Comparison of ENCODE assay signal across 17 mouse cellular contexts in genomic region chr16:55190397-55190796, GRCm38 (mm10).
DNase-seq lines count a peak whose midpoint lies in the region; ATAC-seq and TF ChIP-seq lines count a peak whose summit lies in the region.
"Had no signal": no experiment of that assay in that cellular context is flagged by ENCODE, and none has a peak within 500 bp of the region (broad histone marks: within the 10 kb centered on the region; RNA-seq: fewer than 3 reads in every experiment).

No protein-coding gene starts in this region.

- WGBS in forebrain, embryonic 11.5 days, result 49% methylated on average over 2 of the region's 2 CpGs
- whole genome bisulfite sequencing in forebrain, postnatal 0 days, result 14% methylated on average over 2 of the region's 2 CpGs
- WGBS in hindbrain, embryonic 12.5 days, result 44% methylated on average over 2 of the region's 2 CpGs
- WGBS in hindbrain, embryonic 14.5 days, result 42% methylated on average over 2 of the region's 2 CpGs
- WGBS in neural tube, embryonic 11.5 days, result 77% methylated on average over 2 of the region's 2 CpGs

- H3K27me3 ChIP-seq in forebrain, embryonic 11.5 days (ENCODE audit: control insufficient read depth, insufficient read depth, low read length), result no peaks in the 10 kb centered on the region
- no peaks in the 10 kb centered on the region for H3K27me3 ChIP-seq in forebrain, postnatal 0 days (ENCODE audit: insufficient read depth, low read length)
- no peaks in the 10 kb centered on the region for H3K27me3 ChIP-seq in hindbrain, embryonic 12.5 days
- no peaks in the 10 kb centered on the region for H3K27me3 ChIP-seq in hindbrain, embryonic 14.5 days (ENCODE audit: control insufficient read depth, insufficient read depth, low read length)
- no peaks in the 10 kb centered on the region for H3K27me3 ChIP-seq in neural tube, embryonic 11.5 days (ENCODE audit: control insufficient read depth, insufficient read depth, low read length)
- H3K27me3 ChIP-seq: embryonic facial prominence, embryonic 12.5 days; heart, embryonic 13.5 days; hindbrain, embryonic 15.5 days had no signal

- DNase-seq in forebrain, embryonic 11.5 days (ENCODE audit: low spot score), result no peak
- DNase-seq in forebrain, postnatal 0 days, result no peak
- DNase-seq in hindbrain, embryonic 14.5 days (ENCODE audit: low spot score), result no peak
- no peak for DNase-seq in neural tube, embryonic 11.5 days (ENCODE audit: low spot score)
- DNase-seq in neural tube, embryonic 10.5 days (ENCODE audit: extremely low spot score, low spot score), result no peak
- DNase-seq in left cerebral cortex, postnatal 25 days (ENCODE audit: low spot score in 2 of 2), result no peak
- DNase-seq: adrenal gland, postnatal 10 days; cerebellum, adult 2 months; cerebellum, postnatal 10 days; gastrocnemius, postnatal 36 days; heart, adult 11 months; heart, postnatal 36 days had no signal

- H3K4me3 ChIP-seq in forebrain, embryonic 11.5 days (ENCODE audit: low read depth, low read length), result no peak overlapping the region
- H3K4me3 ChIP-seq in forebrain, postnatal 0 days (ENCODE audit: low read depth, low read length), result no peak overlapping the region
- no peak overlapping the region for H3K4me3 ChIP-seq in hindbrain, embryonic 12.5 days
- no peak overlapping the region for H3K4me3 ChIP-seq in hindbrain, embryonic 14.5 days (replicated peaks; ENCODE audit: low read length)
- no peak overlapping the region for H3K4me3 ChIP-seq in neural tube, embryonic 11.5 days (ENCODE audit: low read depth, low read length)
- H3K4me3 ChIP-seq: embryonic facial prominence, embryonic 12.5 days; heart, embryonic 13.5 days; hindbrain, embryonic 15.5 days had no signal

- no peaks in the 10 kb centered on the region for H3K36me3 ChIP-seq in forebrain, embryonic 11.5 days (ENCODE audit: control insufficient read depth, insufficient read depth, low read length)
- no peaks in the 10 kb centered on the region for H3K36me3 ChIP-seq in forebrain, postnatal 0 days (ENCODE audit: insufficient read depth)
- no peaks in the 10 kb centered on the region for H3K36me3 ChIP-seq in hindbrain, embryonic 12.5 days
- no peaks in the 10 kb centered on the region for H3K36me3 ChIP-seq in hindbrain, embryonic 14.5 days (replicated peaks; ENCODE audit: control insufficient read depth, insufficient read depth)
- no peaks in the 10 kb centered on the region for H3K36me3 ChIP-seq in neural tube, embryonic 11.5 days (ENCODE audit: control insufficient read depth, insufficient read depth, low read length)
- H3K36me3 ChIP-seq: embryonic facial prominence, embryonic 12.5 days; heart, embryonic 13.5 days; hindbrain, embryonic 15.5 days had no signal

- no peak for TF ChIP-seq CTCF in forebrain, postnatal 0 days (IDR thresholded peaks at IDR 0.05; ENCODE audit: low read depth)

- intact Hi-C loops in left cerebral cortex, postnatal 25 days (cut with DNase I), result no loop called here

- no peak overlapping the region for H3K27ac ChIP-seq in forebrain, embryonic 11.5 days (ENCODE audit: low read depth, low read length)
- no peak overlapping the region for H3K27ac ChIP-seq in forebrain, postnatal 0 days (ENCODE audit: low read depth, low read length)
- H3K27ac ChIP-seq in hindbrain, embryonic 12.5 days, result no peak overlapping the region
- H3K27ac ChIP-seq in hindbrain, embryonic 14.5 days, result no peak overlapping the region
- no peak overlapping the region for H3K27ac ChIP-seq in neural tube, embryonic 11.5 days (ENCODE audit: low read depth, low read length)
- H3K27ac ChIP-seq: embryonic facial prominence, embryonic 12.5 days; heart, embryonic 13.5 days; hindbrain, embryonic 15.5 days had no signal

- ATAC-seq in forebrain, embryonic 11.5 days (replicated peaks; ENCODE audit: low FRiP score), result 0 out of 2 replicates have a peak, but pooled peaks have one; percentile 27
- no peak for ATAC-seq in forebrain, postnatal 0 days
- peak; percentile 48; the same call in 1 of the 2 replicates for ATAC-seq in hindbrain, embryonic 12.5 days (ENCODE audit: low FRiP score)
- ATAC-seq in hindbrain, embryonic 14.5 days (ENCODE audit: low FRiP score), result no peak
- ATAC-seq in neural tube, embryonic 11.5 days (ENCODE audit: insufficient read depth, low FRiP score, low TSS enrichment), result peak; percentile 20; the same call in 1 of the 2 replicates
- ATAC-seq: intestine, embryonic 16.5 days had no signal

- no peaks in the 10 kb centered on the region for H3K4me1 ChIP-seq in forebrain, embryonic 11.5 days (replicated peaks; ENCODE audit: control insufficient read depth, insufficient read depth, low read length)
- no peaks in the 10 kb centered on the region for H3K4me1 ChIP-seq in forebrain, postnatal 0 days (ENCODE audit: insufficient read depth)
- no peaks in the 10 kb centered on the region for H3K4me1 ChIP-seq in hindbrain, embryonic 12.5 days
- H3K4me1 ChIP-seq in hindbrain, embryonic 14.5 days (replicated peaks; ENCODE audit: control insufficient read depth, insufficient read depth, low read length), result no peaks in the 10 kb centered on the region
- H3K4me1 ChIP-seq in neural tube, embryonic 11.5 days (ENCODE audit: control insufficient read depth, insufficient read depth, low read length), result no peaks in the 10 kb centered on the region
- H3K4me1 ChIP-seq: embryonic facial prominence, embryonic 12.5 days; heart, embryonic 13.5 days; hindbrain, embryonic 15.5 days had no signal

- no peak overlapping the region for H3K9ac ChIP-seq in forebrain, embryonic 11.5 days (ENCODE audit: low read length)
- H3K9ac ChIP-seq in forebrain, postnatal 0 days, result no peak overlapping the region
- H3K9ac ChIP-seq in hindbrain, embryonic 12.5 days, result no peak overlapping the region
- no peak overlapping the region for H3K9ac ChIP-seq in hindbrain, embryonic 14.5 days
- H3K9ac ChIP-seq in neural tube, embryonic 11.5 days (ENCODE audit: low read length), result no peak overlapping the region
- H3K9ac ChIP-seq: embryonic facial prominence, embryonic 12.5 days; heart, embryonic 13.5 days; hindbrain, embryonic 15.5 days had no signal

- no peaks in the 10 kb centered on the region for H3K9me3 ChIP-seq in forebrain, embryonic 11.5 days (ENCODE audit: control insufficient read depth, low read length)
- no peaks in the 10 kb centered on the region for H3K9me3 ChIP-seq in forebrain, postnatal 0 days (ENCODE audit: low read length)
- H3K9me3 ChIP-seq in hindbrain, embryonic 12.5 days (replicated peaks), result no peaks in the 10 kb centered on the region
- H3K9me3 ChIP-seq in hindbrain, embryonic 14.5 days (ENCODE audit: control insufficient read depth, low read length), result no peaks in the 10 kb centered on the region
- no peaks in the 10 kb centered on the region for H3K9me3 ChIP-seq in neural tube, embryonic 11.5 days (ENCODE audit: control insufficient read depth, low read length)
- H3K9me3 ChIP-seq: embryonic facial prominence, embryonic 12.5 days; heart, embryonic 13.5 days; hindbrain, embryonic 15.5 days had no signal

- no peak overlapping the region for H3K4me2 ChIP-seq in forebrain, embryonic 11.5 days (ENCODE audit: low read depth, low read length, severe bottlenecking)
- H3K4me2 ChIP-seq in forebrain, postnatal 0 days (ENCODE audit: low read depth), result no peak overlapping the region
- no peak overlapping the region for H3K4me2 ChIP-seq in hindbrain, embryonic 12.5 days (replicated peaks)
- no peak overlapping the region for H3K4me2 ChIP-seq in hindbrain, embryonic 14.5 days (replicated peaks)
- no peak overlapping the region for H3K4me2 ChIP-seq in neural tube, embryonic 11.5 days (ENCODE audit: low read depth)
- H3K4me2 ChIP-seq: embryonic facial prominence, embryonic 12.5 days; heart, embryonic 13.5 days; hindbrain, embryonic 15.5 days had no signal

Comparison
In these comparisons a context has a peak if more than half of its experiments do, and no peak if none do; other contexts are left out.
1. ATAC-seq: peak in forebrain, embryonic 11.5 days (single experiment), hindbrain, embryonic 12.5 days (single experiment) and neural tube, embryonic 11.5 days (single experiment); none in forebrain, postnatal 0 days (single experiment) and hindbrain, embryonic 14.5 days (single experiment).